Mouse (Mus musculus): ENCODE measurements around the gene Fndc3b.

- no peak for TF ChIP-seq CTCF (IDR thresholded peaks at IDR 0.05; ENCODE audit: control insufficient read depth, insufficient read depth, insufficient replicate concordance, low read depth, low read length)
- no peak for TF ChIP-seq POLR2A (IDR thresholded peaks at IDR 0.05; ENCODE audit: control insufficient read depth, low read depth, low read length)
Measured at GRCm38 (mm10) chr3:27430621-27431263, 280.4 kb downstream of the Fndc3b start.
